25 mouse cellular contexts compared by ENCODE assay signal in genomic region chr10:108286658-108287437, GRCm38 (mm10).
"Had no signal": no experiment of that assay in that cellular context is flagged by ENCODE, and none has a peak within 500 bp of the region (broad histone marks: within the 10 kb centered on the region; RNA-seq: fewer than 3 reads in every experiment).

No protein-coding gene starts in this region.

- H3K4me3 ChIP-seq: left cerebral cortex, adult 2 months; limb, embryonic 13.5 days; liver, embryonic 12.5 days; liver, embryonic 15.5 days; lung, embryonic 15.5 days; megakaryocyte, embryonic 14.5 days; midbrain, embryonic 15.5 days; neural tube, embryonic 12.5 days had no signal

- DNase-seq: kidney, adult 2 months; kidney, postnatal 25 days; layer of hippocampus, postnatal 36 days; liver; lung, adult 18-20 months; lung, postnatal 10 days; lung, postnatal 36 days; right cerebral cortex, adult 18-20 months; right cerebral cortex, postnatal 14 days; right cerebral cortex, postnatal 4 days; thymus, adult 2 months; thymus, postnatal 14 days; thymus, postnatal 4 days had no signal

- H3K36me3 ChIP-seq: limb, embryonic 13.5 days; liver, embryonic 15.5 days; lung, embryonic 15.5 days; midbrain, embryonic 15.5 days; neural tube, embryonic 12.5 days had no signal

- H3K27me3 ChIP-seq: limb, embryonic 13.5 days; liver, embryonic 12.5 days; liver, embryonic 15.5 days; lung, embryonic 15.5 days; megakaryocyte, embryonic 14.5 days; midbrain, embryonic 15.5 days; neural tube, embryonic 12.5 days had no signal

- H3K9me3 ChIP-seq: limb, embryonic 13.5 days; liver, embryonic 12.5 days; liver, embryonic 15.5 days; lung, embryonic 15.5 days; megakaryocyte, embryonic 14.5 days; midbrain, embryonic 15.5 days; neural tube, embryonic 12.5 days had no signal

- H3K4me2 ChIP-seq: limb, embryonic 13.5 days; liver, embryonic 12.5 days; liver, embryonic 15.5 days; lung, embryonic 15.5 days; midbrain, embryonic 11.5 days; midbrain, embryonic 15.5 days; neural tube, embryonic 12.5 days had no signal

- H3K4me1 ChIP-seq: limb, embryonic 13.5 days; liver, embryonic 15.5 days; lung, embryonic 15.5 days; megakaryocyte, embryonic 14.5 days; midbrain, embryonic 15.5 days; neural tube, embryonic 12.5 days had no signal

- ATAC-seq: intestine, embryonic 16.5 days; liver, embryonic 12.5 days; midbrain, embryonic 15.5 days had no signal

- H3K27ac ChIP-seq: kidney, postnatal 0 days; left cerebral cortex, adult 2 months; limb, embryonic 13.5 days; liver, embryonic 12.5 days; liver, embryonic 15.5 days; lung, embryonic 15.5 days; midbrain, embryonic 15.5 days; neural tube, embryonic 12.5 days; stomach, postnatal 0 days had no signal

- H3K9ac ChIP-seq: limb, embryonic 13.5 days; liver, embryonic 12.5 days; liver, embryonic 15.5 days; lung, embryonic 15.5 days; midbrain, embryonic 15.5 days; neural tube, embryonic 12.5 days had no signal
